Mouse (Mus musculus) heart, adult 2 months (tissue): ENCODE results near the gene Thap3.

Experiments
- CTCF ChIP-seq: fragments of 200-600 bp; IDR thresholded peaks from 2 replicates; pipeline ENCODE4 v1.8.1; 2022; ENCODE audit warnings: antibody characterized with exemption, mild to moderate bottlenecking, moderate library complexity
- EP300 ChIP-seq: fragments of 200-500 bp; IDR thresholded peaks from 2 replicates; pipeline ENCODE4 v1.6.1; 2011; ENCODE audit warnings: low read depth, low read length, control low read depth; ENCODE audit not compliant: insufficient read depth
- POLR2A ChIP-seq: fragments of 200-500 bp; IDR thresholded peaks from 2 replicates; pipeline ENCODE4 v1.6.1; 2011; ENCODE audit warnings: mild to moderate bottlenecking, low read depth, low read length, control low read depth; ENCODE audit not compliant: insufficient read depth

GRCm38 (mm10) chr4:151992091-151992490 is 3.3 kb upstream of the Thap3 start:
- TF ChIP-seq POLR2A (no peak), CTCF (no peak), EP300 (no peak)
